Mouse (Mus musculus) CH12.LX (cell line): Measurements from ENCODE around the gene Rimkla. TPM values are rescaled to one million over a fixed set of nuclear protein-coding genes. Genes with fewer than 3 reads are reported as not detected.

Experiments used
- DNase-seq: peaks from one replicate; pipeline ENCODE4 v3.0.0-alpha.2; 2013; ENCODE audit errors: extremely low read depth
- H3K27ac ChIP-seq: 2 replicates; pipeline ENCODE4 v1.5.1; 2012; ENCODE audit warnings: low read depth, mild to moderate bottlenecking, control low read depth, moderate library complexity; ENCODE audit not compliant: insufficient read depth
- H3K27me3 ChIP-seq: replicated peaks from 2 replicates; pipeline ENCODE3; 2012; ENCODE audit warnings: inconsistent platforms
- H3K36me3 ChIP-seq, 2 experiments: replicated peaks in 1 of 2; 2 replicates each; pipeline versions ENCODE3 to v1.6.1; 2012; ENCODE audit warnings: inconsistent platforms in 1 of 2, low read length in 1 of 2, mild to moderate bottlenecking in 1 of 2, mixed read lengths in 1 of 2, moderate library complexity in 1 of 2; ENCODE audit not compliant: control insufficient read depth in 1 of 2, insufficient read depth in 1 of 2
- H3K4me1 ChIP-seq, 2 experiments: 2 replicates each; pipeline ENCODE4 v1.6.1; 2012; ENCODE audit warnings: inconsistent platforms in 1 of 2, moderate library complexity in 1 of 2; ENCODE audit not compliant: insufficient read depth in 2 of 2, control insufficient read depth in 1 of 2
- H3K4me2 ChIP-seq: 2 replicates; pipeline ENCODE4 v1.6.1; 2012; ENCODE audit warnings: low read depth, mild to moderate bottlenecking, control low read depth; ENCODE audit not compliant: poor library complexity, insufficient read depth, severe bottlenecking
- H3K4me3 ChIP-seq, 3 experiments: fragments of 150-350 bp in 1 of 3; sonication (generic) in 1 of 3; replicated peaks in 1 of 3; 2 replicates each; pipeline versions ENCODE3 to v1.5.1; 2011 to 2012; ENCODE audit warnings: low read depth in 2 of 3, low read length in 2 of 3, mild to moderate bottlenecking in 2 of 3, moderate library complexity in 2 of 3, control low read depth in 1 of 3, improper control_type of control experiment in 1 of 3, inconsistent platforms in 1 of 3, mixed read lengths in 1 of 3; ENCODE audit not compliant: poor library complexity in 1 of 3
- H3K79me2 ChIP-seq: replicated peaks from 2 replicates; pipeline ENCODE4 v1.6.1; 2012; ENCODE audit warnings: mild to moderate bottlenecking, moderate library complexity; ENCODE audit not compliant: control insufficient read depth, poor library complexity, insufficient read depth, severe bottlenecking; ENCODE audit errors: extremely low read depth
- H3K9ac ChIP-seq: 2 replicates; pipeline ENCODE4 v1.6.1; 2012; ENCODE audit warnings: low read depth, mild to moderate bottlenecking, control low read depth, moderate library complexity; ENCODE audit not compliant: insufficient read depth
- H3K9me3 ChIP-seq: replicated peaks from 2 replicates; pipeline ENCODE3; 2012; ENCODE audit warnings: low read length, inconsistent platforms, mixed read lengths
- BHLHE40 ChIP-seq: IDR thresholded peaks from 2 replicates; pipeline ENCODE4 v1.6.1; 2011; ENCODE audit warnings: mild to moderate bottlenecking, low read depth, low read length, improper control_type of control experiment
- CHD1 ChIP-seq: IDR thresholded peaks from 2 replicates; pipeline ENCODE4 v1.6.1; 2012; ENCODE audit warnings: low read depth, low read length, improper control_type of control experiment, inconsistent platforms
- CHD2 ChIP-seq: IDR thresholded peaks from 2 replicates; pipeline ENCODE4 v1.6.1; 2011; ENCODE audit warnings: low read length, improper control_type of control experiment
- CTCF ChIP-seq, 2 experiments: IDR thresholded peaks in 1 of 2; conservative IDR thresholded peaks in 1 of 2; 2 replicates each; pipeline ENCODE4 v1.5.1; 2011 to 2012; ENCODE audit warnings: low read depth in 2 of 2, low read length in 2 of 2, improper control_type of control experiment in 1 of 2, inconsistent platforms in 1 of 2, mild to moderate bottlenecking in 1 of 2, moderate library complexity in 1 of 2
- E2F4 ChIP-seq: IDR thresholded peaks from 2 replicates; pipeline ENCODE4 v1.6.1; 2011; ENCODE audit warnings: low read depth, low read length, improper control_type of control experiment; ENCODE audit not compliant: insufficient replicate concordance
- ELF1 ChIP-seq: IDR thresholded peaks from 2 replicates; pipeline ENCODE4 v1.6.1; 2014; ENCODE audit warnings: low read depth, mild to moderate bottlenecking, inconsistent platforms, low read length, improper control_type of control experiment
- EP300 ChIP-seq: IDR thresholded peaks from 2 replicates; pipeline ENCODE4 v1.6.1; 2011; ENCODE audit warnings: low read length, improper control_type of control experiment
- ETS1 ChIP-seq: conservative IDR thresholded peaks from 2 replicates; pipeline ENCODE4 v1.6.1; 2012; ENCODE audit warnings: low read depth, mild to moderate bottlenecking, inconsistent platforms, low read length, improper control_type of control experiment, moderate library complexity
- GABPA ChIP-seq: IDR thresholded peaks from 2 replicates; pipeline ENCODE4 v1.6.1; 2012; ENCODE audit warnings: low read depth, low read length, improper control_type of control experiment, inconsistent platforms; ENCODE audit not compliant: insufficient replicate concordance
- HCFC1 ChIP-seq: IDR thresholded peaks from 2 replicates; pipeline ENCODE4 v1.6.1; 2012; ENCODE audit warnings: low read depth, mild to moderate bottlenecking, inconsistent platforms, low read length, improper control_type of control experiment
- JUN ChIP-seq: IDR thresholded peaks from 2 replicates; pipeline ENCODE4 v1.6.1; 2011; ENCODE audit warnings: low read depth, mild to moderate bottlenecking, low read length, improper control_type of control experiment, moderate library complexity; ENCODE audit not compliant: insufficient read depth
- MAFK ChIP-seq: IDR thresholded peaks from 2 replicates; pipeline ENCODE4 v1.6.1; 2011; ENCODE audit warnings: low read length, improper control_type of control experiment; ENCODE audit not compliant: insufficient replicate concordance
- MAX ChIP-seq: IDR thresholded peaks from 2 replicates; pipeline ENCODE4 v1.6.1; 2011; ENCODE audit warnings: low read length, improper control_type of control experiment
- MAZ ChIP-seq: IDR thresholded peaks from 2 replicates; pipeline ENCODE4 v1.6.1; 2012; ENCODE audit warnings: low read depth, mild to moderate bottlenecking, inconsistent platforms, low read length, improper control_type of control experiment, moderate library complexity
- MEF2A ChIP-seq: IDR thresholded peaks from 2 replicates; pipeline ENCODE4 v1.6.1; 2014; ENCODE audit warnings: low read depth, mild to moderate bottlenecking, inconsistent platforms, low read length, improper control_type of control experiment, borderline replicate concordance
- MXI1 ChIP-seq: IDR thresholded peaks from 2 replicates; pipeline ENCODE4 v1.6.1; 2011; ENCODE audit warnings: mild to moderate bottlenecking, low read depth, low read length, improper control_type of control experiment
- MYC ChIP-seq: IDR thresholded peaks from 2 replicates; pipeline ENCODE4 v1.6.1; 2011; ENCODE audit warnings: low read depth, mild to moderate bottlenecking, improper control_type of control experiment, low read length
- NELFE ChIP-seq: IDR thresholded peaks from 2 replicates; pipeline ENCODE4 v1.6.1; 2011; ENCODE audit warnings: low read depth, low read length, improper control_type of control experiment
- NRF1 ChIP-seq: IDR thresholded peaks from 2 replicates; pipeline ENCODE4 v1.6.1; 2014; ENCODE audit warnings: low read depth, mild to moderate bottlenecking, inconsistent platforms, low read length, improper control_type of control experiment, moderate library complexity
- PAX5 ChIP-seq: IDR thresholded peaks from 2 replicates; pipeline ENCODE4 v1.6.1; 2012; ENCODE audit warnings: low read length, inconsistent platforms, mixed read lengths
- POLR2AphosphoS2 ChIP-seq: IDR thresholded peaks from 2 replicates; pipeline ENCODE4 v1.6.1; 2011; ENCODE audit warnings: low read depth, low read length, improper control_type of control experiment
- RAD21 ChIP-seq: IDR thresholded peaks from 2 replicates; pipeline ENCODE4 v1.6.1; 2011; ENCODE audit warnings: low read depth, mild to moderate bottlenecking, low read length, improper control_type of control experiment, moderate library complexity
- RCOR1 ChIP-seq: conservative IDR thresholded peaks from 2 replicates; pipeline ENCODE4 v1.6.1; 2012; ENCODE audit warnings: low read depth, mild to moderate bottlenecking, inconsistent platforms, low read length, improper control_type of control experiment
- SMC3 ChIP-seq: IDR thresholded peaks from 2 replicates; pipeline ENCODE4 v1.6.1; 2011; ENCODE audit warnings: low read depth, low read length, improper control_type of control experiment
- TBP ChIP-seq: conservative IDR thresholded peaks from 2 replicates; pipeline ENCODE4 v1.6.1; 2011; ENCODE audit warnings: low read depth, low read length, improper control_type of control experiment
- TCF12 ChIP-seq: IDR thresholded peaks from 2 replicates; pipeline ENCODE4 v1.6.1; 2014; ENCODE audit warnings: low read depth, mild to moderate bottlenecking, inconsistent platforms, low read length, improper control_type of control experiment
- UBTF ChIP-seq: IDR thresholded peaks from 2 replicates; pipeline ENCODE4 v1.6.1; 2012; ENCODE audit warnings: low read depth, mild to moderate bottlenecking, inconsistent platforms, low read length, improper control_type of control experiment, moderate library complexity
- USF1 ChIP-seq: IDR thresholded peaks from 2 replicates; pipeline ENCODE4 v1.6.1; 2014; ENCODE audit warnings: low read depth, mild to moderate bottlenecking, inconsistent platforms, low read length, improper control_type of control experiment
- USF2 ChIP-seq: conservative IDR thresholded peaks from 2 replicates; pipeline ENCODE4 v1.6.1; 2011; ENCODE audit warnings: low read depth, low read length, improper control_type of control experiment
- ZC3H11A ChIP-seq: IDR thresholded peaks from 2 replicates; pipeline ENCODE4 v1.6.1; 2012; ENCODE audit warnings: low read depth, mild to moderate bottlenecking, inconsistent platforms, low read length, improper control_type of control experiment
- ZKSCAN1 ChIP-seq: IDR thresholded peaks from 2 replicates; pipeline ENCODE4 v1.6.1; 2012; ENCODE audit warnings: low read depth, inconsistent platforms, low read length, improper control_type of control experiment, borderline replicate concordance
- ZMIZ1 ChIP-seq: IDR thresholded peaks from 2 replicates; pipeline ENCODE4 v1.6.1; 2012; ENCODE audit warnings: low read depth, mild to moderate bottlenecking, inconsistent platforms, low read length, improper control_type of control experiment
- ZNF384 ChIP-seq: IDR thresholded peaks from 2 replicates; pipeline ENCODE4 v1.6.1; 2012; ENCODE audit warnings: low read depth, low read length, improper control_type of control experiment, inconsistent platforms
- dilution Hi-C: fragments of 300-500 bp; cut with MboI; formaldehyde crosslinking; loops from 2 replicates; pipeline ENCODE4 v1.14.3; 2020; ENCODE audit warnings: low sequenced_read_pairs; ENCODE audit not compliant: extremely low pct_unique_long_range_greater_than_20kb, extremely low pct_ligation_motif_present
- in situ Hi-C: fragments of 300-500 bp; cut with MboI; formaldehyde crosslinking; loops from 3 replicates; pipeline ENCODE4 v1.14.3; 2019; ENCODE audit warnings: low sequenced_read_pairs, low pct_ligation_motif_present, low pct_unique_long_range_greater_than_20kb, mixed read lengths
- polyA plus RNA-seq: library from polyadenylated mRNA; unstranded; fragments of >175 nt; gene quantifications from 2 replicates; pipeline ENCODE4 v1.2.1, GENCODE M21; 2012; ENCODE audit warnings: low read depth; ENCODE audit not compliant: insufficient read length
- total RNA-seq, 2 experiments: library from RNA; depleted of rRNA; stranded (reverse); fragments of 300-350 nt in 1 of 2; fragments of >200 nt in 1 of 2; gene quantifications; 2 replicates each; pipeline ENCODE4 v1.2.3; 2012 to 2014

Rimkla gene
- total and polyA plus RNA-seq, 3 experiments = 0.48 to 0.84 (median 0.59) TPM

DNA sequence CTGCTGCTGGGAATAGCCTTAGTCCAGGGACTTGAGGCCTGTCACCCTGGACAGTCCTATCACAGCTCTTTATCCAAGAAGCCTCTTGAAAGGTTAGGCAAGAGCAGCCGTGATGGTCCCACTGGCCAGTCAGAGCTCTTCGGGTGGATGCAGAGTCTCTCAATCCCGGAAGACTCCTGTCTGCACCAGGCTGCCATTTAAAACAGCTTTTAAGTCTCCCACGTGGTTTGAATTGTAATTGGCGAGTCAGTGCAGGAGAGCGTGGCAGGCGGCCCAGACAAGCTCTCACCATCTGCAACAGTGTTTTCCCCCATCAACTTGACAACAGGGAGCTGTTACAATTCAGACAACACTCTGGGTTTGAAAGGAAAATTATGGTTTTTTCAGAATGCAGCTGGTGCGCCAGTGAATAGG lies 31.7 kb downstream of the Rimkla start (continued):
- TF ChIP-seq JUN (no peak), TCF12 (no peak), BHLHE40 (no peak), USF2 (0 out of 2 replicates have a peak, but pooled peaks have one; percentile 20), MAX (peak; percentile 82), SMC3 (no peak), USF1 (0 out of 2 replicates have a peak, but pooled peaks have one; percentile 13), ZNF384 (no peak), ZC3H11A (no peak), MEF2A (no peak), HCFC1 (no peak), MXI1 (peak; percentile 95), TBP (no peak), ETS1 (no peak)

DNA sequence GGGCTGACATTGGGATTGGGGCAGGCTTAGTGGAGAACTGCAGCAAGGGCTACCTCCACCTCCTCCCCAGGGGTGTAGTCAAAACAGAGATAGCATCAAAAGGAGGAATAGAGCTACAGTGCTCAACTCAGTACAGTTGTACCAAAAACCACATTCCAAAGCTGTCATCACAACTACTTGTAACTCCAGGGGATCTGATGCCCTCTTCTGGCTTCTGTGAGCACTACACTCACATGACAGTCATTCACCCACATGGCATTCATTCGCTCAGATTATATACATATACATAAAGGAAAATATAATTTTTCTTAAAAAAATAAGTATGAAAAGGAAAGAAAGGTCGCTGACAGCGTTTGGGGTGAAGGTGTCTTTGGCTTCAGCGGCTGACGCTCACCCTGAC lies 32.1 kb downstream of the Rimkla start:
- no peak for TF ChIP-seq MAZ
- TF ChIP-seq JUN = no peak
- TF ChIP-seq UBTF = no peak
- no peak for TF ChIP-seq ZC3H11A
- TF ChIP-seq SMC3 = peak; percentile 61
- no peak for TF ChIP-seq E2F4
- TF ChIP-seq ETS1 = no peak
- no peak for TF ChIP-seq GABPA
- no peak for TF ChIP-seq ZNF384
- no peak for TF ChIP-seq ZMIZ1
- TF ChIP-seq ELF1 = no peak
- peak; percentile 68 to 77 for TF ChIP-seq CTCF (conservative IDR thresholded peaks at IDR 0.05 in 1 of 2, IDR thresholded peaks at IDR 0.05 in 1 of 2; ENCODE audit: low read depth in 2 of 2, low read length in 2 of 2)
- no peak for TF ChIP-seq NRF1
- no peak for TF ChIP-seq EP300
- TF ChIP-seq MAX = no peak
- no peak for TF ChIP-seq ZKSCAN1
- TF ChIP-seq BHLHE40 = 0 out of 2 replicates have a peak, but pooled peaks have one; percentile 38
- no peak for TF ChIP-seq RCOR1
- TF ChIP-seq PAX5 = no peak
- TF ChIP-seq HCFC1 = no peak
- no peak for TF ChIP-seq MEF2A
- TF ChIP-seq POLR2AphosphoS2 = no peak
- TF ChIP-seq CHD1 = no peak
- no peak for TF ChIP-seq MXI1
- no peak for TF ChIP-seq CHD2
- peak; percentile 80 for TF ChIP-seq MYC
- no peak for TF ChIP-seq NELFE
- TF ChIP-seq USF1 = no peak
- no peak for TF ChIP-seq MAFK
- no peak for TF ChIP-seq USF2
- peak; percentile 71 for TF ChIP-seq RAD21
- dilution Hi-C loops (no loop called here), in situ Hi-C loops (no loop called here)
- H3K27me3 ChIP-seq = no peaks in the 10 kb centered on the region
- peak overlapping the region; percentile 30; the same call in 1 of the 2 replicates for H3K27ac ChIP-seq
- H3K36me3 ChIP-seq = peaks cover 0 to 2% of the 10 kb centered on the region in 2 experiments
- H3K79me2 ChIP-seq = no peaks in the 10 kb centered on the region
- DNase-seq = peak; percentile 81
- peak overlapping the region in 1 of 3 experiments; percentile 27 for H3K4me3 ChIP-seq
- H3K4me1 ChIP-seq = peaks cover 26 to 77% of the 10 kb centered on the region in 2 experiments
- peak overlapping the region; percentile 41; the same call in 1 of the 2 replicates for H3K4me2 ChIP-seq
- H3K9me3 ChIP-seq = peaks cover 3% of the 10 kb centered on the region
- H3K9ac ChIP-seq = 0 out of 2 replicates have a peak overlapping the region, but pooled peaks have one; percentile 2
